Mouse (Mus musculus) cerebellum, adult 18-20 months (tissue): ENCODE measurements around the gene Bola2.
"Not testable (repeated sequence)": the region's sequence is repeated elsewhere in the genome, so short reads cannot be mapped to it uniquely, and the experiment has no call there.

Experiments used
- DNase-seq, 2 experiments: peaks; one replicate each; pipeline ENCODE4 v3.0.0; 2021

Bola2 gene

DNA sequence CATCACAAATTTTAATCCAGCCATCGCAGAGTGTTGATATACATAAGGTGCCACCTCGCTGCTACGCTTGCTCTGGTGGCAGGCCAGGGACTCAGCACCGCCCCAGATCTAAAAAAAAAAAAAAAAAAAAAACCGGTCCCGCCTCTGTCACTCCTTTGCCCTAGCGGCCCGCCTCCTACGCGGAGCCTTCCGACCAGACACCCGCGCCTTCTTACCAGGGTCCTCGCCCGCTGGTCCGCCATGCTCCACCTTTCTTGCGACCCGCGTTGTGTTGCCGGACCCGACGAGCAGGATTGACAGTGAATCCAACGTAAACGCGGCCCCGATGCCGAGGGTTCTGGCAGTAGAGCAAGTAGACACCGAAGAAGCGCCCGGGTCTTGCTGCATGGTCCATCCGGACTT lies at the start of gene Bola2:
Bola2 (plus strand) TSS at position 192 of the 402 bp plus-strand sequence.
- peak; percentile 65 to 73 for DNase-seq

GRCm38 (mm10) chr7:126645708-126646107 lies 49.5 kb upstream of the Bola2 start:
- DNase-seq: no peak

DNA sequence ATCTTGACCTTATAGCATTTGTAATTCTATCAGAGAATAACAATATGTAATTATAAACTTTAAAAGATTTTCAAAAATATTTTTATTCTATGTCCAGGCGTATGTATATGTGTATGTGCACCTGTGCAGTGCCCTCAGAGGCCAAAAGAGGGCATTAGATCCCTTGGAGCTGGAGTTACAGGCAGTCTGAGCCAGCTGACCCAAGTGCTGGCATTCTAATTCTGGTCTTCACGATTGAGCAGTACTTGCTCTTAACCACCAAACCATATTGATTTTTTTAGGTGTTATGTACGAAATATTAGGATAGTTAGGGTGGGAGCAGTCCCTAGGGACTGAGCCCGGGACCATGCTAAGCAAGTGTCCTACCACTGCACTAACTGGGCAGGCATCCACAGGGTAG lies 46.7 kb upstream of the Bola2 start:
- peak in 1 of 2 experiments; percentile 22 for DNase-seq

GRCm38 (mm10) chr7:126649231-126650051 lies 45.8 kb upstream of the Bola2 start, which contains the start of gene Sgf29:
Gene Sgf29 (plus strand): TSS chr7:126649309.
- peak; percentile 92 to 98 for DNase-seq

DNA sequence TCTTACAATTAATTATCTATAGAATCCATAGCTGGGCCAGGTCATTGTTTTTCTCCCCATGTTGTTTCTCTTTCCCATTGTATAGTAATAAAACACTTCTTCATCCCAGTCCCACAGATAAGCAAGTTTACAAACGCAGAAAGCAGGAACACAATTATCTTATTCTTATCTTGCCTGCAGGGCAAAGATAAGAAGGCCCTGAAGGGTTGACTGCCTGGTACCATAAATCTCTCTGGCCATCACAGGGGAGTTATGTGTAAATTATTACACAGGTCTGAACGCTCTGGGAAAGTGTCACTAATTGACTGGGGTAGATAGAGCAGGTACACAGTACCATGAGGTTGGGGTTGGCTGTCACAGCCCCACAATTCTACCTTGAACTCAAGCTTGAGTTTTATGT lies 44.3 kb upstream of the Bola2 start:
- DNase-seq: no peak

GRCm38 (mm10) chr7:126653991-126654390 lies 41.2 kb upstream of the Bola2 start:
- DNase-seq: no peak

DNA sequence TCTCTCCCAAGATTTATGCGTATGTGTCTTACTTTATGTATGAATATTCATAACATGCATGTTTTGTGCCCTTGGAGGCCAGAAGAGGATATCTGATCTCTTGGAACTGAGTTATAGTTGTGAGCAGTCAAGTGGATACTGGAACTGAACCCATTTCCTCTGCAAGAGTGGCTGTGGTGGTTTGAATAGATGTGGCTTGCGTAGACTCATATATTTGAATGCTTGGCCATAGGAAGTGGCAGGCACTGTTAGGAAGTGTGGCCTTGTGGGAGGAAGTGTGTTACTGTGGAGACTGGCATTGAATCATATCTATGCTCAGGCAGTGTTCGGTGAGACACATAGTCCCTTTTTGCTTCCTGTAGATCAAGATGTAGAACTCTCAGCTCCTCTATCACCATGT lies 39.5 kb upstream of the Bola2 start:
- DNase-seq: no peak

- no peak for DNase-seq
Measured at GRCm38 (mm10) chr7:126657522-126657921, 37.7 kb upstream of the Bola2 start.

GRCm38 (mm10) chr7:126659771-126660170 lies 35.4 kb upstream of the Bola2 start:
- no peak for DNase-seq

DNA sequence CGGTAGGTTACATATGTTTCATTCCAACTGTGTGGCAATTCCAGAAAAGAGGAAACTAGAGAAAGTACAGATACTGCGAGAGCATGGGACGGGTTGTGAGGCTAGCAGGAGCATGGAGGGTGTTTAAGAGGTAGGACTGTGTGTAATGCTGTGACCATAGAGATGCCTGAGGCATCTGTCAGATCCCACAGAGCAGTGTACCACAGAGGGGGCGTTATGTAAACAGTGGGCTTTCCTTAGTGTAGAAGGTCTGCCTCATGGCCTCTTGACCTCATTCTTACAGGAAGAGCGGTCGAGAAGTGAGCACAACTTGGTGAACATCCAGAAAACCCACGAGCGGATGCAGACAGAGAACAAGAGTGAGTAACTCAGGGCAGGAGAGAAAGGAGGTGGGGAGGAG lies 31.6 kb upstream of the Bola2 start:
- no peak for DNase-seq

DNA sequence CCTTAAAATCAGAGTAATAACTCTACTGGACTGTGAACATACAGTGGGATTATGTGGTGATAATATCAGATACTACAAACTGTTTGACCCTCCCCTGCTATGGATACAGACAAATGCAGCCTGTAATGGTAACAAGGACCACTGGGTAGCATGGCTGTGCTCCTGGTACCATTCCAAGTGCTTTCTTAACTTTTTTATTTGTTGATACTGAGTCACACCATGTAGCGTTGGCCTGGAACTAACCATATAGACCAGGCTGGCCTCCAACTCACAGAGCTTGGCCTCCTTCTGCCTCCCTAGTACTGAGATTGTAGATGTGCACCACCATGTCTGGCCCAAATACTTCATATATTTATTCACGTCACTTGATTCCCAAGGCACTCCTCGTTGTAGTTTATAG lies 29.9 kb upstream of the Bola2 start:
- no peak for DNase-seq

GRCm38 (mm10) chr7:126667495-126668090 lies 27.6 kb upstream of the Bola2 start:
- no peak for DNase-seq

GRCm38 (mm10) chr7:126668452-126668851 lies 26.7 kb upstream of the Bola2 start:
- no peak for DNase-seq

- DNase-seq: no peak
Measured at GRCm38 (mm10) chr7:126670152-126670551, 25.0 kb upstream of the Bola2 start.

- DNase-seq: no peak
Measured at GRCm38 (mm10) chr7:126672111-126672510, 23.1 kb upstream of the Bola2 start.

GRCm38 (mm10) chr7:126675104-126675503 lies 20.1 kb upstream of the Bola2 start:
- no peak for DNase-seq

DNA sequence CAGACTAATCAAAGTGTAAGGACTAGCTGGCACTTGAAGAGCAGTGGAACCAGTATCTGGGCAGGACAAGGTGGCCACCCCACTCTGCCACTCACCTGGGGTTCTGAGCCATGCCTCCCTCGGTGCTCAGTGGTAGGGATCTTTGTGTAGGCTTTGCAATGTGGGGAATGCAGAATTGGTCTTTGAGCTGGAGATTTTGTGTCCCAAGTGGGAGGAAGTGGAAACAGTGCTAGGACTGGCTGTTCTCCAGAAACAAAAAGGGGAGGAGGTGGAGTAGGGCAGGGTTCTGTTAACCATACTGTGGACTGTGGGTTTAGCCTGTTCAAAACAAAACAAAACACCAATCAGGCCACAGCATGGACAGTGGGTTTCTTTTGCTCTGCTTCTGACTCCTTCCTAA lies 19.0 kb upstream of the Bola2 start, which contains the start of gene Sult1a1:
Sult1a1 (minus strand) TSS at position 226 of the 400 bp plus-strand sequence.
- no peak for DNase-seq

- DNase-seq: no peak
Measured at GRCm38 (mm10) chr7:126676631-126677220, 18.5 kb upstream of the Bola2 start.

- no peak for DNase-seq
Measured at GRCm38 (mm10) chr7:126678545-126679341, 16.5 kb upstream of the Bola2 start.

- DNase-seq: no peak
Measured at GRCm38 (mm10) chr7:126679683-126680082, 15.5 kb upstream of the Bola2 start.

- no peak for DNase-seq
Measured at GRCm38 (mm10) chr7:126681221-126681620, 14.0 kb upstream of the Bola2 start.

GRCm38 (mm10) chr7:126688156-126688555 lies 7.0 kb upstream of the Bola2 start:
- not testable (repeated sequence) for DNase-seq

- no peak for DNase-seq
Measured at GRCm38 (mm10) chr7:126689021-126689420, 6.2 kb upstream of the Bola2 start.
